Mouse (Mus musculus) limb, embryonic 15.5 days (tissue): ENCODE measurements around the gene Prkce. TPM values are rescaled to one million over a fixed set of nuclear protein-coding genes. Genes with fewer than 3 reads are reported as not detected.

ENCODE experiments used
- ATAC-seq: fragments of 200-750 bp; cut with Nextera tagmentation; 2 replicates; pipeline ENCODE4 v1.8.0; 2017; ENCODE audit warnings: low read depth, moderate TSS enrichment; ENCODE audit not compliant: insufficient number of reproducible peaks, low FRiP score, low TSS enrichment
- H3K27ac ChIP-seq: fragments of 300-500 bp; sonication (generic); 2 replicates; pipeline ENCODE4 v1.5.1; 2015; ENCODE audit warnings: moderate library complexity, mild to moderate bottlenecking, inconsistent platforms
- H3K27me3 ChIP-seq: fragments of 300-500 bp; sonication (generic); 2 replicates; pipeline ENCODE4 v1.6.1; 2015; ENCODE audit warnings: inconsistent platforms
- H3K36me3 ChIP-seq: fragments of 300-500 bp; sonication (generic); 2 replicates; pipeline ENCODE4 v1.6.1; 2015; ENCODE audit warnings: inconsistent platforms
- H3K4me1 ChIP-seq: fragments of 300-500 bp; sonication (generic); 2 replicates; pipeline ENCODE4 v1.6.1; 2015; ENCODE audit warnings: inconsistent platforms
- H3K4me2 ChIP-seq: fragments of 300-500 bp; sonication (generic); 2 replicates; pipeline ENCODE4 v1.6.1; 2015; ENCODE audit warnings: mild to moderate bottlenecking, inconsistent platforms
- H3K4me3 ChIP-seq: fragments of 300-500 bp; sonication (generic); 2 replicates; pipeline ENCODE4 v1.5.1; 2015; ENCODE audit warnings: mild to moderate bottlenecking, inconsistent platforms
- H3K9ac ChIP-seq: fragments of 300-500 bp; sonication (generic); 2 replicates; pipeline ENCODE4 v1.6.1; 2015; ENCODE audit warnings: inconsistent platforms
- H3K9me3 ChIP-seq: fragments of 300-500 bp; sonication (generic); 2 replicates; pipeline ENCODE4 v1.6.1; 2016; ENCODE audit warnings: inconsistent platforms
- WGBS: fragments of 180-500 bp; shearing (Covaris S2); methylation state at CpG from one replicate; pipeline ENCODE4 v1.1.7; 2015; 5-methylcytosine and 5-hydroxymethylcytosine counted together
- polyA plus RNA-seq: library from polyadenylated mRNA; unstranded; fragments of >200 nt; fragmentation: Nextera tagmentation; extraction: Ambion mirVana; gene quantifications from 2 replicates; pipeline ENCODE4 v1.2.1, GENCODE M21; 2015

The Prkce gene
- polyA plus RNA-seq, 1 experiment from 2014 or later, result 6.8 TPM

GRCm38 (mm10) chr17:86354896-86355295, 187.3 kb downstream of the Prkce start:
- Histone ChIP-seq H3K36me3 (no peaks in the 10 kb centered on the region), H3K27ac (no peak overlapping the region), H3K27me3 (no peaks in the 10 kb centered on the region), H3K4me2 (no peak overlapping the region), H3K4me3 (no peak overlapping the region), H3K9me3 (no peaks in the 10 kb centered on the region), H3K9ac (no peak overlapping the region), H3K4me1 (peaks cover 39% of the 10 kb centered on the region)
- no peak for ATAC-seq
- WGBS, result 81% methylated on average over 3 of the region's 3 CpGs

- no peaks in the 10 kb centered on the region for H3K9me3 ChIP-seq
- peaks cover 39% of the 10 kb centered on the region for H3K4me1 ChIP-seq
- no peak for ATAC-seq
- 89% methylated on average over 2 of the region's 2 CpGs for WGBS
- no peak overlapping the region for H3K9ac ChIP-seq
- no peaks in the 10 kb centered on the region for H3K36me3 ChIP-seq
- H3K27me3 ChIP-seq, result no peaks in the 10 kb centered on the region
- H3K27ac ChIP-seq, result no peak overlapping the region
- no peak overlapping the region for H3K4me2 ChIP-seq
- no peak overlapping the region for H3K4me3 ChIP-seq
These were observed 187.7 kb downstream of the Prkce start for GRCm38 (mm10) chr17:86355318-86355717.

- H3K27ac ChIP-seq, result no peak overlapping the region
- no peak overlapping the region for H3K9ac ChIP-seq
- WGBS, result 67% methylated on average over 7 of the region's 7 CpGs
- no peaks in the 10 kb centered on the region for H3K36me3 ChIP-seq
- no peak overlapping the region for H3K4me2 ChIP-seq
- no peak for ATAC-seq
- no peak overlapping the region for H3K4me3 ChIP-seq
- H3K27me3 ChIP-seq, result no peaks in the 10 kb centered on the region
- H3K4me1 ChIP-seq, result peaks cover 33% of the 10 kb centered on the region
- H3K9me3 ChIP-seq, result no peaks in the 10 kb centered on the region
These were observed 188.3 kb downstream of the Prkce start for GRCm38 (mm10) chr17:86355772-86356451.

GRCm38 (mm10) chr17:86358388-86358787, 190.8 kb downstream of the Prkce start:
- Histone ChIP-seq H3K4me3 (no peak overlapping the region), H3K27me3 (no peaks in the 10 kb centered on the region), H3K4me2 (no peak overlapping the region), H3K9ac (no peak overlapping the region), H3K27ac (no peak overlapping the region), H3K4me1 (peaks cover 14% of the 10 kb centered on the region), H3K9me3 (no peaks in the 10 kb centered on the region), H3K36me3 (no peaks in the 10 kb centered on the region)
- 20% methylated on average over 5 of the region's 5 CpGs for WGBS
- ATAC-seq, result no peak

GRCm38 (mm10) chr17:86358847-86359246, 191.3 kb downstream of the Prkce start:
- H3K9me3 ChIP-seq, result no peaks in the 10 kb centered on the region
- no peak overlapping the region for H3K9ac ChIP-seq
- no peak for ATAC-seq
- H3K36me3 ChIP-seq, result no peaks in the 10 kb centered on the region
- no peak overlapping the region for H3K4me2 ChIP-seq
- peaks cover 11% of the 10 kb centered on the region for H3K4me1 ChIP-seq
- WGBS, result 27% methylated on average over 4 of the region's 4 CpGs
- no peaks in the 10 kb centered on the region for H3K27me3 ChIP-seq
- no peak overlapping the region for H3K4me3 ChIP-seq
- no peak overlapping the region for H3K27ac ChIP-seq

GRCm38 (mm10) chr17:86360849-86361248, 193.3 kb downstream of the Prkce start:
- no peak overlapping the region for H3K9ac ChIP-seq
- no peaks in the 10 kb centered on the region for H3K27me3 ChIP-seq
- H3K27ac ChIP-seq, result no peak overlapping the region
- H3K4me1 ChIP-seq, result peaks cover 19% of the 10 kb centered on the region
- H3K4me3 ChIP-seq, result no peak overlapping the region
- WGBS, result 86% methylated on average over 3 of the region's 3 CpGs
- H3K4me2 ChIP-seq, result no peak overlapping the region
- no peaks in the 10 kb centered on the region for H3K36me3 ChIP-seq
- no peak for ATAC-seq
- no peaks in the 10 kb centered on the region for H3K9me3 ChIP-seq

GRCm38 (mm10) chr17:86363356-86363755, 195.8 kb downstream of the Prkce start:
- Histone ChIP-seq H3K9ac (no peak overlapping the region), H3K36me3 (no peaks in the 10 kb centered on the region), H3K4me3 (no peak overlapping the region), H3K4me1 (peaks cover 24% of the 10 kb centered on the region), H3K27ac (no peak overlapping the region), H3K4me2 (no peak overlapping the region), H3K27me3 (no peaks in the 10 kb centered on the region), H3K9me3 (no peaks in the 10 kb centered on the region)
- WGBS, result 66% methylated on average over 5 of the region's 5 CpGs
- no peak for ATAC-seq

- H3K27me3 ChIP-seq, result no peaks in the 10 kb centered on the region
- H3K4me1 ChIP-seq, result peaks cover 17% of the 10 kb centered on the region
- ATAC-seq, result no peak
- no peak overlapping the region for H3K4me2 ChIP-seq
- H3K36me3 ChIP-seq, result no peaks in the 10 kb centered on the region
- H3K9ac ChIP-seq, result no peak overlapping the region
- no peak overlapping the region for H3K4me3 ChIP-seq
- 60% methylated on average over 16 of the region's 16 CpGs for WGBS
- H3K9me3 ChIP-seq, result no peaks in the 10 kb centered on the region
- H3K27ac ChIP-seq, result no peak overlapping the region
These were observed 196.9 kb downstream of the Prkce start for GRCm38 (mm10) chr17:86364349-86365075.

- no peak overlapping the region for H3K9ac ChIP-seq
- no peak for ATAC-seq
- H3K4me1 ChIP-seq, result peaks cover 27% of the 10 kb centered on the region
- H3K9me3 ChIP-seq, result no peaks in the 10 kb centered on the region
- no peak overlapping the region for H3K27ac ChIP-seq
- no peak overlapping the region for H3K4me2 ChIP-seq
- H3K27me3 ChIP-seq, result no peaks in the 10 kb centered on the region
- WGBS, result 57% methylated on average over 10 of the region's 10 CpGs
- no peaks in the 10 kb centered on the region for H3K36me3 ChIP-seq
- H3K4me3 ChIP-seq, result no peak overlapping the region
These were observed 199.3 kb downstream of the Prkce start for GRCm38 (mm10) chr17:86366919-86367318.

GRCm38 (mm10) chr17:86367676-86368075, 200.1 kb downstream of the Prkce start:
- ATAC-seq, result no peak
- Histone ChIP-seq H3K27me3 (no peaks in the 10 kb centered on the region), H3K9me3 (no peaks in the 10 kb centered on the region), H3K4me1 (peaks cover 27% of the 10 kb centered on the region), H3K4me2 (no peak overlapping the region), H3K4me3 (no peak overlapping the region), H3K27ac (no peak overlapping the region), H3K36me3 (no peaks in the 10 kb centered on the region), H3K9ac (no peak overlapping the region)
- 13% methylated on average over 7 of the region's 7 CpGs for WGBS

- Histone ChIP-seq H3K9me3 (no peaks in the 10 kb centered on the region), H3K36me3 (no peaks in the 10 kb centered on the region), H3K27ac (no peak overlapping the region), H3K4me2 (no peak overlapping the region), H3K9ac (no peak overlapping the region), H3K4me3 (no peak overlapping the region), H3K4me1 (peaks cover 20% of the 10 kb centered on the region), H3K27me3 (no peaks in the 10 kb centered on the region)
- ATAC-seq, result no peak
- 52% methylated on average over 8 of the region's 8 CpGs for WGBS
These were observed 202.6 kb downstream of the Prkce start for GRCm38 (mm10) chr17:86370106-86370742.

- peaks cover 20% of the 10 kb centered on the region for H3K4me1 ChIP-seq
- 0 out of 2 replicates have a peak, but pooled peaks have one; percentile 61 for ATAC-seq
These were observed 203.5 kb downstream of the Prkce start for GRCm38 (mm10) chr17:86371101-86371561.

More at GRCm38 (mm10) chr17:86371101-86371561, 203.5 kb downstream of the Prkce start:
- Histone ChIP-seq H3K4me3 (no peak overlapping the region), H3K4me2 (no peak overlapping the region), H3K9ac (no peak overlapping the region), H3K36me3 (no peaks in the 10 kb centered on the region), H3K27me3 (no peaks in the 10 kb centered on the region), H3K9me3 (no peaks in the 10 kb centered on the region), H3K27ac (0 out of 2 replicates have a peak overlapping the region, but pooled peaks have one; percentile 22)
- WGBS, result 37% methylated on average over 4 of the region's 4 CpGs
